Comparison of ENCODE assay signal across 20 mouse cellular contexts in the genomic region with DNA sequence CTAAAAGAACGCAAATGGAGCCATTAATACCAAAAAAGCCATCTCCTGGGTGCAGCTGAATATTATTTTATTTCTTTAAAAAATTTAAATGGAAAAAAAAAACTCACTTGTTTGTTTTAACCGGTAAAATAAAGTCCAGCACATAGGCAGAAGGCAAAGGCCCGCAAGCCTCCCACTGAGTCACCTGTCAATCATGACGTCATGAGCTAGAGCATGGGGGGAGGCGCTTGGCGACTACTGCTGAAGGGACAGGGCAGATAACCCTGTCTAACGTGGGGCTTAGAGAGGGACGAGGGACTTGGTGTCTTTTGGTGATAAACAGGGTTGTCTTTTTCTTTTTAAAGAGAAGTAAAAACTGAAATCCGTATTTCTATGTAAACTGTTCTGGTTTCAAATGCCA.
A peak's percentile ranks its signal among the peaks of the same experiment; 100 is the strongest.
DNase-seq lines count a peak whose midpoint lies in the region; ATAC-seq and TF ChIP-seq lines count a peak whose summit lies in the region.
"Had no signal": no experiment of that assay in that cellular context is flagged by ENCODE, and none has a peak within 500 bp of the region (broad histone marks: within the 10 kb centered on the region; RNA-seq: fewer than 3 reads in every experiment).

No protein-coding gene starts in this region.

- H3K27ac ChIP-seq in left cerebral cortex, adult 2 months: peak overlapping the region; percentile 6; the same call in 1 of the 2 replicates
- no peak overlapping the region for H3K27ac ChIP-seq in hindbrain, postnatal 0 days
- H3K27ac ChIP-seq: heart, embryonic 15.5 days had no signal

- no peak overlapping the region for H3K4me3 ChIP-seq in left cerebral cortex, adult 2 months
- no peak overlapping the region for H3K4me3 ChIP-seq in hindbrain, postnatal 0 days (ENCODE audit: low read length)
- H3K4me3 ChIP-seq: heart, embryonic 15.5 days had no signal

- intact Hi-C loops in left cerebral cortex, adult 2 months (cut with DNase I): no loop called here

- 39% methylated on average over 9 of the region's 9 CpGs for WGBS in hindbrain, postnatal 0 days

- no peak for TF ChIP-seq CTCF in left cerebral cortex, adult 2 months (IDR thresholded peaks at IDR 0.05)
- TF ChIP-seq CTCF in hindbrain, postnatal 0 days (IDR thresholded peaks at IDR 0.05; ENCODE audit: low read depth): no peak

- no peaks in the 10 kb centered on the region for H3K36me3 ChIP-seq in hindbrain, postnatal 0 days (ENCODE audit: insufficient read depth, low read length)
- H3K36me3 ChIP-seq: G1E; heart, embryonic 15.5 days had no signal

- no peak overlapping the region for H3K4me2 ChIP-seq in hindbrain, postnatal 0 days (ENCODE audit: low read depth, low read length)
- H3K4me2 ChIP-seq: heart, embryonic 15.5 days had no signal

- no peaks in the 10 kb centered on the region for H3K27me3 ChIP-seq in hindbrain, postnatal 0 days (ENCODE audit: insufficient read depth, low read length)
- H3K27me3 ChIP-seq: heart, embryonic 15.5 days had no signal

- peak; percentile 64 to 71 for DNase-seq in cerebellum, postnatal 14 days
- no peak for DNase-seq in cerebellum, adult 8-10 months
- no peak for DNase-seq in left cerebral cortex, adult 2 months (ENCODE audit: extremely low spot score in 1 of 2, low spot score in 2 of 2)
- DNase-seq in left cerebral cortex, adult 8-10 months (ENCODE audit: low spot score in 2 of 2): no peak
- peak; percentile 69 for DNase-seq in R1 (ENCODE audit: low read depth, low spot score)
- DNase-seq in hindbrain, postnatal 0 days (ENCODE audit: low spot score): peak; percentile 45
- no peak for DNase-seq in spleen, postnatal 4 days (ENCODE audit: low spot score in 2 of 2)
- DNase-seq in thymus, postnatal 0 days (ENCODE audit: low spot score): no peak
- DNase-seq: adrenal gland, postnatal 36 days; cerebellum, adult 9-10 months; gastrocnemius, postnatal 25 days; heart, postnatal 4 days; kidney, postnatal 36 days; right cerebral cortex, adult 18-20 months had no signal

- peaks cover 9% of the 10 kb centered on the region for H3K4me1 ChIP-seq in hindbrain, postnatal 0 days (ENCODE audit: insufficient read depth, low read length)
- H3K4me1 ChIP-seq: heart, embryonic 15.5 days had no signal

- H3K9ac ChIP-seq in hindbrain, postnatal 0 days (replicated peaks; ENCODE audit: low read length): no peak overlapping the region
- H3K9ac ChIP-seq: heart, embryonic 15.5 days had no signal

- H3K9me3 ChIP-seq in hindbrain, postnatal 0 days (ENCODE audit: low read length): no peaks in the 10 kb centered on the region
- H3K9me3 ChIP-seq: heart, embryonic 15.5 days had no signal

- ATAC-seq in hindbrain, postnatal 0 days: no peak
- ATAC-seq: CD4-positive, CD25-positive, alpha-beta regulatory T cell, adult 4 months; forebrain, embryonic 14.5 days; intestine, embryonic 16.5 days; lung, postnatal 0 days had no signal

Comparison
In these comparisons a context has a peak if more than half of its experiments do, and no peak if none do; other contexts are left out.
1. DNase-seq: peak in cerebellum, postnatal 14 days (2 of 2), R1 (single experiment) and hindbrain, postnatal 0 days (single experiment); none in cerebellum, adult 8-10 months (single experiment), left cerebral cortex, adult 2 months (0 of 2), left cerebral cortex, adult 8-10 months (0 of 2), spleen, postnatal 4 days (0 of 2) and thymus, postnatal 0 days (single experiment).